Mouse (Mus musculus) intestine, embryonic 15.5 days (tissue): ENCODE data around the gene Cry1. TPM values are rescaled to one million over a fixed set of nuclear protein-coding genes. Genes with fewer than 3 reads are reported as not detected.

Experiments used
- ATAC-seq: fragments of 200-750 bp; cut with Nextera tagmentation; 2 replicates; pipeline ENCODE4 v1.8.0; 2017; ENCODE audit warnings: moderate TSS enrichment, moderate library complexity
- H3K27ac ChIP-seq: fragments of 300-500 bp; sonication (generic); 2 replicates; pipeline ENCODE4 v1.5.1; 2015; ENCODE audit warnings: mild to moderate bottlenecking, inconsistent platforms
- H3K27me3 ChIP-seq: fragments of 300-500 bp; sonication (generic); replicated peaks from 2 replicates; pipeline ENCODE4 v1.6.1; 2015; ENCODE audit warnings: inconsistent platforms
- H3K36me3 ChIP-seq: fragments of 300-500 bp; sonication (generic); 2 replicates; pipeline ENCODE4 v1.6.1; 2015; ENCODE audit warnings: inconsistent platforms
- H3K4me1 ChIP-seq: fragments of 300-500 bp; sonication (generic); replicated peaks from 2 replicates; pipeline ENCODE4 v1.6.1; 2015; ENCODE audit warnings: inconsistent platforms
- H3K4me2 ChIP-seq: fragments of 300-500 bp; sonication (generic); replicated peaks from 2 replicates; pipeline ENCODE4 v1.6.1; 2015; ENCODE audit warnings: mild to moderate bottlenecking, inconsistent platforms
- H3K4me3 ChIP-seq: fragments of 300-500 bp; sonication (generic); replicated peaks from 2 replicates; pipeline ENCODE4 v1.5.1; 2015; ENCODE audit warnings: inconsistent platforms
- H3K9ac ChIP-seq: fragments of 300-500 bp; sonication (generic); 2 replicates; pipeline ENCODE4 v1.6.1; 2015; ENCODE audit warnings: inconsistent platforms
- H3K9me3 ChIP-seq: fragments of 300-500 bp; sonication (generic); 2 replicates; pipeline ENCODE4 v1.6.1; 2016; ENCODE audit warnings: inconsistent platforms
- WGBS: fragments of 180-500 bp; shearing (Covaris S2); methylation state at CpG from one replicate; pipeline ENCODE4 v1.1.7; 2015; 5-methylcytosine and 5-hydroxymethylcytosine counted together
- polyA plus RNA-seq: library from polyadenylated mRNA; unstranded; fragments of >200 nt; fragmentation: Nextera tagmentation; extraction: Ambion mirVana; gene quantifications from 2 replicates; pipeline ENCODE4 v1.2.1, GENCODE M21; 2015

Gene Cry1
- polyA plus RNA-seq, result 25.6 and 28.1 TPM in 2 replicates

DNA sequence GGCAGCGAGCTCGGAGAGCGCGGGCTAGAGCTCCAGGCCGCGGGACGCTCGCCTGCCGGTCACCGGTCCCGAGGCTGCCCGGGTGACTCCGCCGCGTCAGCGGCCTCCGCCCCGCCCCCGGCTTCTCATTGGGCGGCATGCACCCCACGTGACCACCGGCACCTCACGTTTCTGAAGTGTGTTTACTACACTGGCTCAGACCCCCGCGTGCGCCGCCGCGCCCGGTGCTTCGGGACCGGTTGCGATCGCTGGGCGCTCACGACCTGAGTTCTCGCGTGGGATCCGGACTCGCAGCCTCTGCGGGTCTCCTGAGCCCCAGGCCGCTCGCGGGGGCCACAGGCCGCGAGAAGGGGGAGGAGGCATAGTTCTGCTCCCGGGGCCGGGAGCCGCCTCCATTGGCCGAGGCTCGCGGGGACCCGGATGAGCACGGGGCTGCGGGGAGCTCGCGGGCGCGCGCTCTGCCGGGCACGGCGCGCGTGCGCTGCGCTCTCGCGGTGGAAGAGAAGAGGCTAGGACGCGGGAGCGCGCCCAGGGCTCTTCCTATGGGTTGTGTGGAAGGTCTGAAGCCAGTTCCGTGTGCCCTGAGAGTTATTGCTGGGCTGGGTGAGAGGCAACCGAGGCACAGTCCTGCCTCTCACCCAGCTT is at the start of gene Cry1:
TSS of gene Cry1 (minus strand) at position 101 of the 645 bp plus-strand sequence.
- ATAC-seq, result peak; percentile 98
- WGBS, result under 1% methylated on average over 70 of the region's 75 CpGs
- peak within 1 kb of the TSS; percentile 97 for H3K4me2 ChIP-seq
- peak within 1 kb of the TSS; percentile 87 for H3K27ac ChIP-seq
- H3K4me1 ChIP-seq, result peaks cover 9% of the 10 kb centered on the region
- H3K36me3 ChIP-seq, result no peaks in the 10 kb centered on the region
- no peaks in the 10 kb centered on the region for H3K27me3 ChIP-seq
- no peaks in the 10 kb centered on the region for H3K9me3 ChIP-seq
- peak within 1 kb of the TSS; percentile 83 for H3K9ac ChIP-seq
- H3K4me3 ChIP-seq, result peak within 1 kb of the TSS; percentile 86

DNA sequence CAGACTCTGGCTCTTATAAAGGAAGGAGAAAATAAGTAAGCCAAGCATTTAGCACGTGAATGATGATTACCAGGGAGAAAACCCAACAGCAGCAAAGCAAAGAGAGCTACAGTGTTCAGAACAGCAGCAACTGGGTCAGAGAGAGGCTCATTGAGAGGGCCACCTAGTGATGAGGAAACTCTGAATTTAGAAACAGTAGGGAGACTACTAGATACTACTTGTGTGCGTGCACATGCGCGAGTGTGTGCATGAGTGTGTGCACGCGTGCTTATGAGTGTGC is 36.8 kb upstream of the Cry1 start:
- WGBS, result 86% methylated on average over 6 of the region's 6 CpGs
- no peak for ATAC-seq
- no peak overlapping the region for H3K4me2 ChIP-seq
- H3K27me3 ChIP-seq, result no peaks in the 10 kb centered on the region
- no peaks in the 10 kb centered on the region for H3K9me3 ChIP-seq
- H3K27ac ChIP-seq, result no peak overlapping the region
- H3K9ac ChIP-seq, result no peak overlapping the region
- H3K4me3 ChIP-seq, result no peak overlapping the region
- H3K4me1 ChIP-seq, result no peaks in the 10 kb centered on the region
- H3K36me3 ChIP-seq, result no peaks in the 10 kb centered on the region

DNA sequence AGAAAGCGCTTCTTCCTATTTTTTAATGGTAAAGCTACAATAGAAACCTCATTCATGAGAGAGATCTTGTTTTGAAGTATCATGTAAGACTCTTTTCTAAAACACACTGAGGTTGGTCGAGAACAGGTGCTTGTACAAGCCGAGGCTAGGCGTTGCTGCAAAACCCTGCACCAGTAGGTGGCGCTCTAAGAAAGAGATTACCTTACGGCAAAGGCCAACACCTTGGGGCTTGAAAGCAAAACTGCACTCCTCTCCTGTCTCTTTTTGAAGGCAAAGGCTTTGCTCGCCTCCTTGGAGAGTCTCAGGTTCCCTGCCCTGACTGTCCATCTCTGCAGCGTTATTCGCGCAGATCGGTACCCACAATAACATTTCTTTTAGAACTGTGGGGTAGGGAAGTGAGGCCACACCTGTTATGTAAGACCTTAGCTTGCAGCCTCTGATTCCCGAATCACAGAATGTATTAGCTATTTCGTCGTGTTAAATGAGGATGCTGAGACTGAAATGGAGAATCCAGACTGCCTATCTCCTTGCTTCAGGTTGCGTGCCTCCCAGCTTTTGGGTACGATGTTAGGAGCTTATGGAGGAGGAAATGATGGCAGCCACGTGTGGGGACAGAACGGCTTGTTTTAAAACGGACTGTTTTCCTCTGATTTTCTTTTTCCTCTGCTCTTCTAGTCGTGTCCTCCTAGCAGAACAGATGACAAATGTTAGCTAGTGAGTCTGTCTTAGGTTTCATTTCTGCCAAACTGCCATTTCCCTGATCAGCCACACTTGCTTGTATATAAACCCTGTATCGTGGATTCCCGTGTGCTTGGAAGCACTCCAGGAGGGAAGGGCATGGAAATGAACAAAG is 36.3 kb upstream of the Cry1 start:
- H3K4me1 ChIP-seq, result no peaks in the 10 kb centered on the region
- H3K9ac ChIP-seq, result no peak overlapping the region
- no peaks in the 10 kb centered on the region for H3K36me3 ChIP-seq
- H3K27me3 ChIP-seq, result no peaks in the 10 kb centered on the region
- no peak overlapping the region for H3K27ac ChIP-seq
- WGBS, result 30% methylated on average over 22 of the region's 22 CpGs
- no peak for ATAC-seq
- H3K4me2 ChIP-seq, result 0 out of 2 replicates have a peak overlapping the region, but pooled peaks have one; percentile 24
- no peak overlapping the region for H3K4me3 ChIP-seq
- H3K9me3 ChIP-seq, result no peaks in the 10 kb centered on the region

DNA sequence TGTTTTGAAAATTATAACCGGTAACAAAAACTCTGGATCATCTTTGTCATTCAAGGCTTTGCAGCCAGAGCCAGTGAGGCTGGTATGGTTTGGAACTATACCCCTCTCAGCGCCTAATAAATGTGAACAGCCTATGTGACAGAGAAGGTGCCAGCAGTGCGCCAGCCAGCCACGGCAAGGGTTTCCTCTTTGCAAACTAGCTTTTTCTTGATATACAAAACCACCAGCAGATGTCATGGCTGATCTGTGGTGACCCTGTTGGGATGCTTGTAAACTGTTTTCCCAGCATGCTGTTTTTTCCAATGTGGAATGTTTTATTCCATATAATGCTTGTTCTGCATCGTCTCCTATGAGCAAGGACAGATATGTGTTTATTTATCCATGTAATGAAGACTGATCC is 30.0 kb upstream of the Cry1 start:
- Histone ChIP-seq H3K4me3 (no peak overlapping the region), H3K27me3 (no peaks in the 10 kb centered on the region), H3K4me1 (no peaks in the 10 kb centered on the region), H3K27ac (no peak overlapping the region), H3K9me3 (no peaks in the 10 kb centered on the region), H3K4me2 (no peak overlapping the region), H3K9ac (no peak overlapping the region), H3K36me3 (no peaks in the 10 kb centered on the region)
- ATAC-seq, result no peak
- 75% methylated on average over 5 of the region's 5 CpGs for WGBS

DNA sequence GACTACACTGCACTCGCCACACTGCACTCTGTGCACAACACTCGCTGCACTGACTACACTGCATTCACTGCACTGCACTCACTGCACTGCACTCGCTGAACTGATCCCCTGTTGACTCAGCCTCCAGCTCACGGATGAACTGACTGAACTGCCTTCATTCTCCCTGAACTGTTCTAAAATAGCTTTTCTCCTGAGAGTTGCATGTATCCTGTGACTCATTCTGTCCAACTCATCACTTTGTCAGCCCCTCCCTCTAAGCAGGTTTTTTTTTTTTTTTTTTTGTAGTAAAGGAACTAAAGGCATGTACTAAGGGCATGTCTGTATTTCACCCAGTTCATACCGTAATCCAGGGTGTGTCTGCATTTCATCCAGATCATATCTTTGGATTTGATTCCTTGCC is 26.8 kb upstream of the Cry1 start:
- Histone ChIP-seq H3K4me1 (no peaks in the 10 kb centered on the region), H3K9ac (no peak overlapping the region), H3K36me3 (no peaks in the 10 kb centered on the region), H3K4me2 (no peak overlapping the region), H3K27ac (no peak overlapping the region), H3K4me3 (no peak overlapping the region), H3K27me3 (no peaks in the 10 kb centered on the region), H3K9me3 (no peaks in the 10 kb centered on the region)
- ATAC-seq, result no peak
- 92% methylated on average over 5 of the region's 5 CpGs for WGBS

DNA sequence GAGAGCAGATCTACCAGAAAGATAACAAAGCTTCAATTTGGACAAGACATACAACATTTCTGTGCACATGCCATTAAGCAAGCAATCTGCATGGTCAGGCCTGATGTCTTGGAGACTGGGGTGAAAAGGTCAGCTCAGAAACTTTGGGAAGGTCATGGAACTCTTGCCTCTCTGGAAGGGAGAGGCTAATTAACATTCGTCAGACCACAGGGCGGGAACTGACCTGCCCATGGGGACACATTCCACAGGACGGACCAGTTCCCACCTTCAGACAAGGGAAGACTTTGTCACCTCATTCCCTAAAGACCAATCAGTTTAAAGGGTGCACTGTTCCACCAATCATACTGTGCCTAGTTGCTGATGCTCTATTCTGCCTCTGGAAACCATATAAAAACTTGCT is 25.3 kb upstream of the Cry1 start:
- no peaks in the 10 kb centered on the region for H3K36me3 ChIP-seq
- H3K9ac ChIP-seq, result no peak overlapping the region
- no peak overlapping the region for H3K27ac ChIP-seq
- 84% methylated on average over 3 of the region's 3 CpGs for WGBS
- no peak overlapping the region for H3K4me3 ChIP-seq
- no peaks in the 10 kb centered on the region for H3K4me1 ChIP-seq
- no peaks in the 10 kb centered on the region for H3K27me3 ChIP-seq
- no peak for ATAC-seq
- H3K4me2 ChIP-seq, result no peak overlapping the region
- no peaks in the 10 kb centered on the region for H3K9me3 ChIP-seq

DNA sequence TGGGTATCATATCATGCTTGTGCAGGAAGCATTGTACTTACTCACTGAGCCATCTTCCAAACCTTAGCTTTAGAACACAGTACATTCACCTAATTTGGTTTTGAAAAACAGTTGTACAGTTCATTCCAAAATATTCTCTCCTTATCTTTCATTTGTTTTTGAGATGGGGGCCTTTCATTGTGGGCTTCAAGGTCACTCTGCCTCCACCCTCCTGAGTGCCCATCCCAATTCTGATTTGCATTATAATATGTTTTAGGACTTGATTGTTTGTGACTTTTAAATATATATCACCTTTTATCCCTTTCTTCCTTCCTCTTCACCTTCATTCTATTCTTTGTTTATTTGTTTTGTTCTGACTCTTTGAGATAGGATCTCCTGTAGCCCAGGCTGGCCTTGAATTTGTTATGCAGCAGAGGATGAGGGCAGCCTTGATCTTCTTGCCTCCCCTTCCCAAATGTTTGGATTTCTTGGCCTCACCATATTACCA is 24.3 kb upstream of the Cry1 start:
- H3K9me3 ChIP-seq, result no peaks in the 10 kb centered on the region
- no peak for ATAC-seq
- H3K4me2 ChIP-seq, result no peak overlapping the region

DNA sequence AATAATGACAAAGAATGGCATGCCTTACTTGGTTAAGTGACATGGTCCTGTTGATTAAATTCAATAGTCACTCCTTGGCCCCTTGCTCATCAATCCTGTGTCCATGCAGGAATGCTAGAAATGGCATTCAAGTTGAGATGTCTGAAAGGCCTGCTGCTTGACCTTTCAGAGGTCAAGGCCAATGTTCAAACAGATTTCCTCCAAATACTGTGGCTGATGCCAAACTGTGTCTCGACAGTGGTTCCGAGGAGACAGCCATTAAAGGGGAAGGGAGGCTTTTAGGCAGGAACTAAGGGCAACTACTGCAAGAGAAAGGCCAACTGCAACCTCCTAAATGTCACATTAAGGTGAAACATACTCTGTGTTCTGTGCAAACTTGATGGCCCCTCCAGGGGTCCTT is 20.5 kb upstream of the Cry1 start:
- Histone ChIP-seq H3K9ac (no peak overlapping the region), H3K4me1 (no peaks in the 10 kb centered on the region), H3K4me2 (no peak overlapping the region), H3K27ac (no peak overlapping the region), H3K4me3 (no peak overlapping the region), H3K36me3 (no peaks in the 10 kb centered on the region), H3K27me3 (no peaks in the 10 kb centered on the region), H3K9me3 (no peaks in the 10 kb centered on the region)
- WGBS, result 52% methylated on average over 2 of the region's 2 CpGs
- ATAC-seq, result no peak

More for the DNA sequence above, 24.3 kb upstream of the Cry1 start:
- Histone ChIP-seq H3K9ac (no peak overlapping the region), H3K4me3 (no peak overlapping the region), H3K36me3 (no peaks in the 10 kb centered on the region), H3K4me1 (no peaks in the 10 kb centered on the region), H3K27ac (no peak overlapping the region), H3K27me3 (no peaks in the 10 kb centered on the region)

DNA sequence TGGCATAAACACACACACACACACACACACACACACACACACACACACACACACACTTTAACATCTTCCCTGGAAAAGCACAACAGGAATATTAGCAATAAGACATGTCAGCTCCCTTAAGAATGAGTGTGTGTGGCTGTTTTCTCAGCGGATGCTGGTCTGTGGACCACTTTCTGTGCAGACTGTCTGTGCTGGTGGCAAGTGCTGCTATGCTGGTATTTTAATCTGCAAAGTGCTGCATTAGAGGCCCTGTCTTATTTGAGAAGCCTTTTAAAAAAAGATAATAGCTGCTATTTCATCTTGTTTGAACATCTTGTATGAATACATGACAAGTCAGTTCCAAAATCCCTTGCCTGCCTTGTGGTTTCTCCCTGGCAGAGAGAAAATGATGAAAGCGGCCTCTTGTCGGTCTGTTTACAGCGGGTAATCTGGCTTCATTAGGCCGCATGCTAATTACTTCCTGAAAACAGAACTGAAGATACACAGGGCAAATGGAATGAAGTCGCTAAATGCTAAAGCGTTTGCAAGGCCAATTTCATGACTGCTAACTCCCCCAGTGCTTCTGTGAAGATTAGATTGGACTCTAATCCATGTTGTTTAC is 19.5 kb upstream of the Cry1 start:
- no peaks in the 10 kb centered on the region for H3K27me3 ChIP-seq
- no peak overlapping the region for H3K4me2 ChIP-seq
- 42% methylated on average over 7 of the region's 7 CpGs for WGBS
- no peak for ATAC-seq
- H3K4me1 ChIP-seq, result no peaks in the 10 kb centered on the region
- no peaks in the 10 kb centered on the region for H3K9me3 ChIP-seq
- H3K36me3 ChIP-seq, result no peaks in the 10 kb centered on the region
- H3K9ac ChIP-seq, result no peak overlapping the region
- H3K27ac ChIP-seq, result no peak overlapping the region
- H3K4me3 ChIP-seq, result no peak overlapping the region

DNA sequence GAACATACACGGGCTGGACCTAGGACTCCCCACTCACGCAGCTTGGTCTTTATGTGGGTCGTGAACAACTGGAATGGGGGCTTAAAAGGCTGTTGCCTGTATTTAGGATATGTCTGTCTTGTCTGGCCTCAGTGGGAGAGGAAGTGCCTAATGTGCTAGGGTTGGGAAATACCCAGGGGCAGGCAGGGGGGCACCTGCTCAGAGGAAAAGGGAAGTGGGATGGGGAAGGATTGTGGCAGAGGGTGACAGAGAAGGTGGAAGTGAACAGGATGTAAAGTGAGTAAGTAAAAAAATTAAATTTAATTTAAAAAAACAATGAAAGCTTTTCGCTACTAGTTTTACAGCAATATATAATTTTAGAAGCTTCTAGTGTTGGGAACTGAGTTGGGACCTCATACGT is 9.7 kb upstream of the Cry1 start:
- no peaks in the 10 kb centered on the region for H3K4me1 ChIP-seq
- no peak overlapping the region for H3K9ac ChIP-seq
- WGBS, result 80% methylated on average over 5 of the region's 5 CpGs
- H3K4me3 ChIP-seq, result no peak overlapping the region
- H3K27ac ChIP-seq, result no peak overlapping the region
- H3K9me3 ChIP-seq, result no peaks in the 10 kb centered on the region
- no peaks in the 10 kb centered on the region for H3K36me3 ChIP-seq
- ATAC-seq, result no peak
- H3K4me2 ChIP-seq, result no peak overlapping the region
- H3K27me3 ChIP-seq, result no peaks in the 10 kb centered on the region

DNA sequence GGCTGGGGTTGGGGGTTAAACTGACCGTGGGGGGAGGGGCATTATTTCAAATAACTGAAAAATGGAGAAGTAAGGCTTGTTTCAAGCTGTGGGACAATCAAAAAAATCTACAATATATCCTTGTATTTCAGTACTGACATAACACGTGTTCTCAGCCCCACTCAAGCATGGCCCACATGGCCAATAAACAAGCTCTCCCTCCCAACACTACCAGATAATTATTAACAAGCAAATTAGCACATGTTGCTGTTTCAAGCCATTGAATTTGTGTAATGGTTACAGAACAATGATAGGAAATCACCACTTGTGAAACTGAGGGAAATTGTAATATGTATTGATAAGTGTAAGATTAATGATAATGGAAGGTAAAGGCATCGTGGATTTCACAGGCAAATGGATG is 8.5 kb upstream of the Cry1 start:
- no peak overlapping the region for H3K4me3 ChIP-seq
- no peak for ATAC-seq
- WGBS, result 74% methylated on average over 3 of the region's 3 CpGs
- no peaks in the 10 kb centered on the region for H3K27me3 ChIP-seq
- H3K4me2 ChIP-seq, result no peak overlapping the region
- no peaks in the 10 kb centered on the region for H3K9me3 ChIP-seq
- no peaks in the 10 kb centered on the region for H3K36me3 ChIP-seq
- no peaks in the 10 kb centered on the region for H3K4me1 ChIP-seq
- H3K9ac ChIP-seq, result no peak overlapping the region
- H3K27ac ChIP-seq, result no peak overlapping the region

DNA sequence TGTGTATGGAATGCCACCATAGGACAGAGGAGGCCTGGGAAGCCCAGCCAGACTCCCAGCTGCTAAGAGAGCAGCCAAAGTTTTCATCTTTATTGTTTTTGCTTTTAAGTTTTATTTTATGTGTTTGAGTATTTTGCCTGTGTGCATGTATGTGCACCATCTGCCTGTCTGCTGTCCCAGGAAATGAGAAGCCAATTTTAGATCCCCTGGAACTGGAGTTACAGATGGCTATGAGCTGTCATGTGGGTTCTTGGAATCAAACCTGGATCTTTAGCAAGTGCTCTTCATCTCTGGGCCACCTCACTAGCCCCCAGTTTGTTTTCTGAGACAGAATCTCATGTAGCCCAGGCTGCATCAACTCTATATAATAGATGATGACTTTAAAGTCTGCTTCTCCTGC is 5.8 kb upstream of the Cry1 start:
- Histone ChIP-seq H3K27me3 (no peaks in the 10 kb centered on the region), H3K4me3 (no peak overlapping the region), H3K9me3 (no peaks in the 10 kb centered on the region), H3K4me2 (no peak overlapping the region), H3K27ac (no peak overlapping the region), H3K36me3 (no peaks in the 10 kb centered on the region), H3K4me1 (peaks cover 3% of the 10 kb centered on the region), H3K9ac (no peak overlapping the region)
- no peak for ATAC-seq
